Mouse (Mus musculus) kidney, adult 2 months (tissue): ENCODE measurements around the gene Msn.

Source experiments
- CTCF ChIP-seq: fragments of 200-500 bp; conservative IDR thresholded peaks from 2 replicates; pipeline ENCODE4 v1.5.1; 2011; ENCODE audit warnings: low read depth, mild to moderate bottlenecking, control low read depth, low read length, moderate library complexity, mixed read lengths; ENCODE audit not compliant: insufficient read depth, insufficient read length
- POLR2A ChIP-seq: fragments of 200-500 bp; IDR thresholded peaks from one replicate; pipeline ENCODE4 v1.6.1; 2011; ENCODE audit warnings: low read depth, low read length, control low read depth

DNA sequence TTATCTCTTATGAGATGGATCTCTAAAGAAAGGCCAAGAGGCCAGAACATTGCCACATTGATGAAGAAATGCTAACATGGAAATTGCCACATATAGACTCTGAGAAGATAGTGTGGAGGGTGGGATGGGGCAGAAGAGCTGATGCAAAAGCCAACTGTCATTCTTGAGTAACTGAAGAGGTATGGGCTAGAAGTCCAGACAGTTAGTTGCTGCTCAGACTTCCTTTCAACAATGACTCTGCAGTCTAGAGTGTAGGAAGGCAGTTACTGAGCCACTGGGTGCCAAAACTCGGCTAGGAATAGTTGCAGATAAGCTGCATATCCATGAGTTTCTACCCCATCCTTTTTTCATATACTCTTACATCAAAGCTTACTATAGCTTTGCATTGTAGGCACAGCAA lies 122.2 kb downstream of the Msn start:
- TF ChIP-seq CTCF (no peak), POLR2A (no peak)
